Mouse (Mus musculus): ENCODE results near the gene Gm13288. TPM values are rescaled to one million over a fixed set of nuclear protein-coding genes. Genes with fewer than 3 reads are reported as not detected.
"Not testable (repeated sequence)": the region's sequence is repeated elsewhere in the genome, so short reads cannot be mapped to it uniquely, and the experiment has no call there.

The Gm13288 gene
- polyA plus RNA-seq, 1 experiment from 2014 or later, result not detected

DNA sequence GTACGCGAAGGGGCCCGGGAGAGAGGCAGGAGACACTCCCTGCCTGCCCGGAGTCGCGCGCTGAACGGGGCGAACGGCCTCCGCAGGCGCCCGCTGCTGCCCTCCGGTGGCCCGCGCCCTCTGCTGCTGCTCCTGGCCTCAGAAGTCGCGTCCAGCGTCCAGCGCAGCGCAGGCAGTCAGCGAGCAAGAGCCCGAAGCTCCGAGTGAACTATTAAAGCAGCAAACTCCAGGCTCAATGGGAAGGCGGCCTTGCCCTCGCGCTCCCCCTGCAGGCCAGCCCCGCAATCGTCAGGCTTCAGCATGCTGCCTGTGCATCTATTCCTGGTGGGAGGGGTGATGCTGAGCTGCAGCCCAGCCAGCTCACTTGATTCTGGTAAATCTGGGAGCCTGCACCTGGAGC, 25.8 kb upstream of the Gm13288 start, which contains the start of gene Gm13272:
TSS of gene Gm13272 (plus strand) at position 301 of the 400 bp plus-strand sequence.
- not testable (repeated sequence) for ATAC-seq (ENCODE audit: insufficient number of reproducible peaks, low FRiP score, low TSS enrichment, low read depth); H3K36me3 ChIP-seq; H3K27me3 ChIP-seq; H3K9ac ChIP-seq; H3K4me3 ChIP-seq; H3K9me3 ChIP-seq; H3K4me2 ChIP-seq; H3K4me1 ChIP-seq; H3K27ac ChIP-seq
- no CpG with 5 or more reads among the region's 29 CpGs for WGBS

GRCm38 (mm10) chr4:88780320-88780719, 25.0 kb upstream of the Gm13288 start:
- H3K4me3 ChIP-seq; H3K4me2 ChIP-seq; H3K27me3 ChIP-seq; H3K4me1 ChIP-seq; H3K9me3 ChIP-seq; H3K36me3 ChIP-seq; ATAC-seq (ENCODE audit: insufficient number of reproducible peaks, low FRiP score, low TSS enrichment, low read depth); H3K27ac ChIP-seq; H3K9ac ChIP-seq: not testable (repeated sequence)
- WGBS, result 44% methylated on average over 16 of the region's 18 CpGs

- not testable (repeated sequence) for H3K4me1 ChIP-seq; ATAC-seq (ENCODE audit: insufficient number of reproducible peaks, low FRiP score, low TSS enrichment, low read depth); H3K36me3 ChIP-seq; H3K9me3 ChIP-seq; H3K27me3 ChIP-seq; H3K9ac ChIP-seq
- Histone ChIP-seq H3K27ac (peak within 1 kb of the TSS; percentile 65), H3K4me3 (peak within 1 kb of the TSS; percentile 24; the same call in 1 of the 2 replicates), H3K4me2 (peak within 1 kb of the TSS; percentile 34)
- WGBS, result 16% methylated on average over 5 of the region's 7 CpGs
Observed at GRCm38 (mm10) chr4:88781831-88782230, 23.5 kb upstream of the Gm13288 start, which contains the start of gene Ifnz. Gene Ifnz (plus strand): TSS chr4:88782131.

DNA sequence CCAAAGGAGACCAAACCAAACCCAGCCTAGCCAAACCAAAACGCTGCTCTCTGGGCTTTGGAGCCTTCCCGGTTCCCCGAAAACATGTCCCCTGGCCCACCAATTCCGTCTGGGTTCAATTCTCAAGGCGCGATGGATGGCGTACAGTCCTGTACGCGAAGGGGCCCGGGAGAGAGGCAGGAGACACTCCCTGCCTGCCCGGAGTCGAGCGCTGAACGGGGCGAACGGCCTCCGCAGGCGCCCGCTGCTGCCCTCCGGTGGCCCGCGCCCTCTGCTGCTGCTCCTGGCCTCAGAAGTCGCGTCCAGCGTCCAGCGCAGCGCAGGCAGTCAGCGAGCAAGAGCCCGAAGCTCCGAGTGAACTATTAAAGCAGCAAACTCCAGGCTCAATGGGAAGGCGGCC, 23.0 kb upstream of the Gm13288 start:
- H3K9ac ChIP-seq; H3K36me3 ChIP-seq; H3K4me1 ChIP-seq; H3K27me3 ChIP-seq; ATAC-seq (ENCODE audit: insufficient number of reproducible peaks, low FRiP score, low TSS enrichment, low read depth); H3K9me3 ChIP-seq: not testable (repeated sequence)
- H3K4me3 ChIP-seq, result peak overlapping the region; percentile 24; the same call in 1 of the 2 replicates
- peak overlapping the region; percentile 34 for H3K4me2 ChIP-seq
- H3K27ac ChIP-seq, result peak overlapping the region; percentile 65
- 0% methylated on average over 10 of the region's 31 CpGs for WGBS

GRCm38 (mm10) chr4:88785409-88785808, 19.9 kb upstream of the Gm13288 start, which contains the start of gene Gm13276:
Gene Gm13276 (plus strand): TSS chr4:88785709.
- not testable (repeated sequence) for H3K36me3 ChIP-seq; H3K4me3 ChIP-seq; H3K27me3 ChIP-seq; H3K4me1 ChIP-seq; H3K9me3 ChIP-seq; H3K9ac ChIP-seq; H3K27ac ChIP-seq; ATAC-seq (ENCODE audit: insufficient number of reproducible peaks, low FRiP score, low TSS enrichment, low read depth); H3K4me2 ChIP-seq
- whole genome bisulfite sequencing, result no CpG with 5 or more reads among the region's 27 CpGs

GRCm38 (mm10) chr4:88788402-88788801, 16.9 kb upstream of the Gm13288 start, which contains the start of gene Gm13277:
Gene Gm13277 (plus strand): TSS chr4:88788632.
- not testable (repeated sequence) for H3K27me3 ChIP-seq; H3K4me2 ChIP-seq; H3K9me3 ChIP-seq; H3K9ac ChIP-seq; ATAC-seq (ENCODE audit: insufficient number of reproducible peaks, low FRiP score, low TSS enrichment, low read depth); H3K4me3 ChIP-seq; H3K4me1 ChIP-seq; H3K36me3 ChIP-seq; H3K27ac ChIP-seq
- WGBS, result 0% methylated on average over 2 of the region's 28 CpGs

GRCm38 (mm10) chr4:88791250-88791649, 14.1 kb upstream of the Gm13288 start, which contains the start of gene Gm13278:
Gene Gm13278 (plus strand): TSS chr4:88791550.
- not testable (repeated sequence) for H3K9ac ChIP-seq; H3K9me3 ChIP-seq; ATAC-seq (ENCODE audit: insufficient number of reproducible peaks, low FRiP score, low TSS enrichment, low read depth); H3K4me3 ChIP-seq; H3K4me1 ChIP-seq; H3K4me2 ChIP-seq; H3K27ac ChIP-seq; H3K36me3 ChIP-seq; H3K27me3 ChIP-seq
- no CpG with 5 or more reads among the region's 28 CpGs for WGBS

- not testable (repeated sequence) for H3K27me3 ChIP-seq; H3K4me3 ChIP-seq; H3K9ac ChIP-seq; H3K4me2 ChIP-seq; H3K4me1 ChIP-seq; H3K27ac ChIP-seq; H3K9me3 ChIP-seq; H3K36me3 ChIP-seq; ATAC-seq (ENCODE audit: insufficient number of reproducible peaks, low FRiP score, low TSS enrichment, low read depth)
- 0% methylated on average over 16 of the region's 52 CpGs for WGBS
Observed at GRCm38 (mm10) chr4:88793936-88794675, 11.2 kb upstream of the Gm13288 start, which contains the start of gene Gm13275. Gene Gm13275 (plus strand): TSS chr4:88794487.

GRCm38 (mm10) chr4:88797097-88797496, 8.2 kb upstream of the Gm13288 start, which contains the start of gene Gm13279:
Gene Gm13279 (plus strand): TSS chr4:88797397.
- H3K4me3 ChIP-seq; H3K27ac ChIP-seq; H3K9me3 ChIP-seq; H3K36me3 ChIP-seq; H3K4me1 ChIP-seq; H3K27me3 ChIP-seq; ATAC-seq (ENCODE audit: insufficient number of reproducible peaks, low FRiP score, low TSS enrichment, low read depth); H3K4me2 ChIP-seq; H3K9ac ChIP-seq: not testable (repeated sequence)
- WGBS, result no CpG with 5 or more reads among the region's 28 CpGs

DNA sequence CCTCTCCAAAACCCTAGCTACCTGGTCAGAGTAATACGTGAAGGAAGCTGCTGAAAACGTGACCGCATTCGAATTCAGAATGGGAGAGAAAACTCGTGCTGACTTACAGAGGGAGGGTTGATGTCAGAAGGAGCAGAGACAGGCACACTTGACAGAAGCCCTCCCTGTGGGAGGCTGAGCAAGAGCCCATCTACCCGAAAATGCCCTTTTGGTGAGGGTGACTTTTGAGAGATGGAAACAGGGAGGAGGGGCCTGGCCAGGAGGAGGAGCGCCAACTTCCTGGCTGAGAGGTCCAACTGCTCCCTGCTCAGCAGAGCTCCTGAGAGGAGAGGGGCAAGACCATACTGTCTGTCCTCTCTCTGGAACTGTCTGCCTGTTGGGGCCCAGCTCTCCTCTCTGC, 6.0 kb upstream of the Gm13288 start, which contains the start of gene Gm13285:
TSS of gene Gm13285 (plus strand) at position 301 of the 400 bp plus-strand sequence.
- H3K9ac ChIP-seq; H3K9me3 ChIP-seq; H3K4me1 ChIP-seq; H3K36me3 ChIP-seq; H3K4me3 ChIP-seq; H3K27me3 ChIP-seq; H3K4me2 ChIP-seq; H3K27ac ChIP-seq; ATAC-seq (ENCODE audit: insufficient number of reproducible peaks, low FRiP score, low TSS enrichment, low read depth): not testable (repeated sequence)
- 13% methylated on average over 5 of the region's 7 CpGs for WGBS

- not testable (repeated sequence) for H3K9ac ChIP-seq; H3K4me2 ChIP-seq; H3K9me3 ChIP-seq; H3K27me3 ChIP-seq; H3K36me3 ChIP-seq; H3K27ac ChIP-seq; ATAC-seq (ENCODE audit: insufficient number of reproducible peaks, low FRiP score, low TSS enrichment, low read depth); H3K4me3 ChIP-seq; H3K4me1 ChIP-seq
- WGBS, result no CpG with 5 or more reads among the region's 29 CpGs
Observed at GRCm38 (mm10) chr4:88802954-88803353, 2.4 kb upstream of the Gm13288 start, which contains the start of gene Gm13287. Gene Gm13287 (plus strand): TSS chr4:88803254.

DNA sequence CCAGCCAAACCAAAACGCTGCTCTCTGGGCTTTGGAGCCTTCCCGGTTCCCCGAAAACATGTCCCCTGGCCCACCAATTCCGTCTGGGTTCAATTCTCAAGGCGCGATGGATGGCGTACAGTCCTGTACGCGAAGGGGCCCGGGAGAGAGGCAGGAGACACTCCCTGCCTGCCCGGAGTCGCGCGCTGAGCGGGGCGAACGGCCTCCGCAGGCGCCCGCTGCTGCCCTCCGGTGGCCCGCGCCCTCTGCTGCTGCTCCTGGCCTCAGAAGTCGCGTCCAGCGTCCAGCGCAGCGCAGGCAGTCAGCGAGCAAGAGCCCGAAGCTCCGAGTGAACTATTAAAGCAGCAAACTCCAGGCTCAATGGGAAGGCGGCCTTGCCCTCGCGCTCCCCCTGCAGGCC, 430 bp downstream of the Gm13288 start:
- H3K9me3 ChIP-seq; ATAC-seq (ENCODE audit: insufficient number of reproducible peaks, low FRiP score, low TSS enrichment, low read depth); H3K27me3 ChIP-seq; H3K4me1 ChIP-seq; H3K36me3 ChIP-seq; H3K9ac ChIP-seq; H3K27ac ChIP-seq: not testable (repeated sequence)
- peak overlapping the region; percentile 30 for H3K4me3 ChIP-seq
- H3K4me2 ChIP-seq, result 0 out of 2 replicates have a peak overlapping the region, but pooled peaks have one; percentile 30
- 0% methylated on average over 7 of the region's 34 CpGs for WGBS
